Mouse (Mus musculus) hindbrain, embryonic 10.5 days (tissue): ENCODE measurements around the gene Nap1l1. TPM values are rescaled to one million over a fixed set of nuclear protein-coding genes. Genes with fewer than 3 reads are reported as not detected.
A peak's percentile ranks its signal among the peaks of the same experiment; 100 is the strongest.

ENCODE experiments used
- DNase-seq: peaks from one replicate; pipeline ENCODE4 v3.0.0-alpha.2; 2017; ENCODE audit warnings: low spot score
- H3K27ac ChIP-seq: fragments of 300-500 bp; sonication (generic); 2 replicates; pipeline ENCODE4 v1.5.1; 2016; ENCODE audit warnings: mild to moderate bottlenecking, moderate library complexity
- H3K27me3 ChIP-seq: fragments of 300-500 bp; sonication (generic); 2 replicates; pipeline ENCODE4 v1.6.1; 2016; ENCODE audit warnings: mild to moderate bottlenecking; ENCODE audit not compliant: poor library complexity, insufficient read depth, severe bottlenecking
- H3K36me3 ChIP-seq: fragments of 300-500 bp; sonication (generic); 2 replicates; pipeline ENCODE4 v1.6.1; 2016; ENCODE audit warnings: mild to moderate bottlenecking, moderate library complexity
- H3K4me1 ChIP-seq: fragments of 300-500 bp; sonication (generic); replicated peaks from 2 replicates; pipeline ENCODE4 v1.6.1; 2016; ENCODE audit warnings: mild to moderate bottlenecking
- H3K4me3 ChIP-seq: fragments of 300-500 bp; sonication (generic); 2 replicates; pipeline ENCODE4 v1.5.1; 2016; ENCODE audit warnings: mild to moderate bottlenecking, moderate library complexity
- H3K9me3 ChIP-seq: fragments of 300-500 bp; sonication (generic); 2 replicates; pipeline ENCODE4 v1.6.1; 2016; ENCODE audit warnings: mild to moderate bottlenecking, moderate library complexity
- WGBS: fragments of 180-500 bp; shearing (Covaris S2); methylation state at CpG from one replicate; pipeline ENCODE4 v1.1.7; 2016; 5-methylcytosine and 5-hydroxymethylcytosine counted together
- polyA plus RNA-seq: library from polyadenylated mRNA; unstranded; fragments of >200 nt; fragmentation: Nextera tagmentation; extraction: Ambion mirVana; gene quantifications from 2 replicates; pipeline ENCODE4 v1.2.1, GENCODE M21; 2016

The Nap1l1 gene
- polyA plus RNA-seq, 1 experiment from 2014 or later = 256 TPM

GRCm38 (mm10) chr10:111523894-111524293 lies 50.9 kb downstream of the Nap1l1 start:
- no peak overlapping the region for H3K27ac ChIP-seq
- H3K4me1 ChIP-seq = peaks cover 53% of the 10 kb centered on the region
- H3K9me3 ChIP-seq = no peaks in the 10 kb centered on the region
- DNase-seq = no peak
- WGBS = 55% methylated on average over 12 of the region's 12 CpGs
- H3K4me3 ChIP-seq = no peak overlapping the region
- H3K27me3 ChIP-seq = no peaks in the 10 kb centered on the region
- H3K36me3 ChIP-seq = no peaks in the 10 kb centered on the region

GRCm38 (mm10) chr10:111527057-111527456 lies 54.0 kb downstream of the Nap1l1 start:
- H3K27me3 ChIP-seq = no peaks in the 10 kb centered on the region
- peaks cover 22% of the 10 kb centered on the region for H3K4me1 ChIP-seq
- no peak overlapping the region for H3K27ac ChIP-seq
- no peaks in the 10 kb centered on the region for H3K9me3 ChIP-seq
- 89% methylated on average over 5 of the region's 5 CpGs for WGBS
- no peak overlapping the region for H3K4me3 ChIP-seq
- H3K36me3 ChIP-seq = no peaks in the 10 kb centered on the region
- no peak for DNase-seq

GRCm38 (mm10) chr10:111527613-111528012 lies 54.6 kb downstream of the Nap1l1 start:
- Histone ChIP-seq H3K4me1 (peaks cover 21% of the 10 kb centered on the region; the same call in 1 of the 2 replicates), H3K9me3 (no peaks in the 10 kb centered on the region), H3K27me3 (no peaks in the 10 kb centered on the region), H3K36me3 (no peaks in the 10 kb centered on the region), H3K4me3 (no peak overlapping the region), H3K27ac (no peak overlapping the region)
- WGBS = 91% methylated on average over 7 of the region's 7 CpGs
- DNase-seq = no peak

GRCm38 (mm10) chr10:111528283-111528682 lies 55.3 kb downstream of the Nap1l1 start:
- H3K27ac ChIP-seq = peak overlapping the region; percentile 35; the same call in 1 of the 2 replicates
- 80% methylated on average over 4 of the region's 4 CpGs for WGBS
- no peaks in the 10 kb centered on the region for H3K27me3 ChIP-seq
- no peaks in the 10 kb centered on the region for H3K9me3 ChIP-seq
- H3K36me3 ChIP-seq = no peaks in the 10 kb centered on the region
- peaks cover 17% of the 10 kb centered on the region; the same call in 1 of the 2 replicates for H3K4me1 ChIP-seq
- H3K4me3 ChIP-seq = no peak overlapping the region
- no peak for DNase-seq

- Histone ChIP-seq H3K4me1 (peaks cover 16% of the 10 kb centered on the region), H3K27ac (no peak overlapping the region), H3K27me3 (no peaks in the 10 kb centered on the region), H3K36me3 (no peaks in the 10 kb centered on the region), H3K9me3 (no peaks in the 10 kb centered on the region), H3K4me3 (no peak overlapping the region)
- DNase-seq = no peak
- WGBS = 89% methylated on average over 7 of the region's 7 CpGs
Observed at GRCm38 (mm10) chr10:111530398-111530797, 57.4 kb downstream of the Nap1l1 start.

- Histone ChIP-seq H3K27me3 (no peaks in the 10 kb centered on the region), H3K27ac (no peak overlapping the region), H3K36me3 (no peaks in the 10 kb centered on the region), H3K4me3 (no peak overlapping the region), H3K4me1 (peaks cover 31% of the 10 kb centered on the region), H3K9me3 (no peaks in the 10 kb centered on the region)
- WGBS = 68% methylated on average over 8 of the region's 8 CpGs
- DNase-seq = no peak
Observed at GRCm38 (mm10) chr10:111534691-111535090, 61.7 kb downstream of the Nap1l1 start.

GRCm38 (mm10) chr10:111537410-111537809 lies 64.4 kb downstream of the Nap1l1 start:
- WGBS = 90% methylated on average over 19 of the region's 19 CpGs
- H3K27ac ChIP-seq = no peak overlapping the region; the same call in 1 of the 2 replicates
- H3K4me3 ChIP-seq = no peak overlapping the region
- DNase-seq = no peak
- H3K36me3 ChIP-seq = no peaks in the 10 kb centered on the region
- no peaks in the 10 kb centered on the region for H3K27me3 ChIP-seq
- no peaks in the 10 kb centered on the region for H3K9me3 ChIP-seq
- H3K4me1 ChIP-seq = peaks cover 47% of the 10 kb centered on the region

GRCm38 (mm10) chr10:111539724-111540324 lies 66.8 kb downstream of the Nap1l1 start:
- H3K36me3 ChIP-seq = no peaks in the 10 kb centered on the region
- H3K4me1 ChIP-seq = peaks cover 57% of the 10 kb centered on the region
- no peak overlapping the region for H3K4me3 ChIP-seq
- WGBS = 28% methylated on average over 9 of the region's 9 CpGs
- no peaks in the 10 kb centered on the region for H3K9me3 ChIP-seq
- peak overlapping the region; percentile 82 for H3K27ac ChIP-seq
- H3K27me3 ChIP-seq = no peaks in the 10 kb centered on the region
- DNase-seq = peak; percentile 68

- 67% methylated on average over 9 of the region's 9 CpGs for whole genome bisulfite sequencing
- no peak for DNase-seq
- Histone ChIP-seq H3K9me3 (no peaks in the 10 kb centered on the region), H3K36me3 (no peaks in the 10 kb centered on the region), H3K4me3 (no peak overlapping the region), H3K27ac (peak overlapping the region; percentile 82), H3K4me1 (peaks cover 57% of the 10 kb centered on the region), H3K27me3 (no peaks in the 10 kb centered on the region)
Observed at GRCm38 (mm10) chr10:111540678-111541077, 67.7 kb downstream of the Nap1l1 start.

- 85% methylated on average over 7 of the region's 7 CpGs for WGBS
- H3K27ac ChIP-seq = 0 out of 2 replicates have a peak overlapping the region, but pooled peaks have one; percentile 74
Observed at GRCm38 (mm10) chr10:111543106-111543505, 70.1 kb downstream of the Nap1l1 start.

GRCm38 (mm10) chr10:111543781-111544260 lies 70.8 kb downstream of the Nap1l1 start:
- no peak overlapping the region for H3K4me3 ChIP-seq
- H3K4me1 ChIP-seq = peaks cover 48% of the 10 kb centered on the region
- no peaks in the 10 kb centered on the region for H3K9me3 ChIP-seq
- 25% methylated on average over 7 of the region's 7 CpGs for WGBS
- peak; percentile 52 for DNase-seq
- H3K36me3 ChIP-seq = no peaks in the 10 kb centered on the region
- peak overlapping the region; percentile 74 for H3K27ac ChIP-seq
- no peaks in the 10 kb centered on the region for H3K27me3 ChIP-seq

More at GRCm38 (mm10) chr10:111543106-111543505, 70.1 kb downstream of the Nap1l1 start:
- no peak for DNase-seq
- Histone ChIP-seq H3K9me3 (no peaks in the 10 kb centered on the region), H3K4me3 (no peak overlapping the region), H3K4me1 (peaks cover 54% of the 10 kb centered on the region), H3K36me3 (no peaks in the 10 kb centered on the region), H3K27me3 (no peaks in the 10 kb centered on the region)

GRCm38 (mm10) chr10:111544311-111544710 lies 71.3 kb downstream of the Nap1l1 start:
- no peaks in the 10 kb centered on the region for H3K36me3 ChIP-seq
- H3K4me1 ChIP-seq = peaks cover 44% of the 10 kb centered on the region
- H3K27ac ChIP-seq = peak overlapping the region; percentile 74; the same call in 1 of the 2 replicates
- H3K9me3 ChIP-seq = no peaks in the 10 kb centered on the region
- WGBS = 76% methylated on average over 4 of the region's 4 CpGs
- no peaks in the 10 kb centered on the region for H3K27me3 ChIP-seq
- no peak overlapping the region for H3K4me3 ChIP-seq
- no peak for DNase-seq

- Histone ChIP-seq H3K4me1 (peaks cover 30% of the 10 kb centered on the region), H3K27ac (no peak overlapping the region), H3K36me3 (no peaks in the 10 kb centered on the region), H3K9me3 (no peaks in the 10 kb centered on the region), H3K4me3 (no peak overlapping the region), H3K27me3 (no peaks in the 10 kb centered on the region)
- WGBS = 82% methylated on average over 4 of the region's 4 CpGs
- DNase-seq = no peak
Observed at GRCm38 (mm10) chr10:111545648-111546047, 72.6 kb downstream of the Nap1l1 start.
